Mouse (Mus musculus) E14TG2a.4 (cell line): ENCODE results near the gene Nphs1.

ENCODE experiments used
- CTCF ChIP-seq: conservative IDR thresholded peaks from 2 replicates; pipeline ENCODE4 v1.5.1; 2014; ENCODE audit warnings: low read length
- NANOG ChIP-seq: IDR thresholded peaks from 2 replicates; pipeline ENCODE4 v1.6.1; 2014; ENCODE audit warnings: borderline replicate concordance, low read length, mixed read lengths
- POU5F1 ChIP-seq: IDR thresholded peaks from 2 replicates; pipeline ENCODE4 v1.6.1; 2014; ENCODE audit warnings: low read length, borderline replicate concordance

DNA sequence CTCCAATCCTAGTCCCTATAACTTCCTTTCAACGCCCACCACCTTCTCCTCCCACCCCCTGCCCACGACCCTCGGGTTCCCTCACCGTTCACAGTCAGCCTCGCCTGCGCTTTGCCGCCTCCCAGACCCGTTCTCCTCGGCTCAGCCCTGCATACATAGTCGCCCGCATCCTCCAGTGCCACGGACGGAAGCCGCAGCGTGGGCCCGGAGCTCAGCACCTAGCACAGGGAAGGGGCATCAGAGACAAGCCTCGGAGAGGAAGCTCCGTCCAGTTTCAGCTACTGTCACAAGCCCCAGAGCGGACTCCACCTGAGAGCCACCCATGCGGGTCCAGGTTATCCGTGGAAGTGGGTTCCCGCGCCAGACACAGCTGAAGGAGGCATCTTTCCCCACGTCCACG is 4.8 kb upstream of the Nphs1 start:
- TF ChIP-seq POU5F1 (no peak), CTCF (no peak), NANOG (no peak)
